Mouse (Mus musculus): Measurements from ENCODE around the gene Gm21650. TPM values are rescaled to one million over a fixed set of nuclear protein-coding genes. Genes with fewer than 3 reads are reported as not detected.

Gm21650 gene
- polyA plus RNA-seq (2015; fragmentation: Nextera tagmentation; extraction: Ambion mirVana): not detected in 2 replicates

GRCm38 (mm10) chrY:77692508-77692907 lies at the start of gene Gm21650:
TSS of gene Gm21650 (plus strand) at chrY:77692808.

Data from urinary bladder, postnatal 0 days (tissue).